Mouse (Mus musculus): ENCODE measurements around the gene Omp. TPM values are rescaled to one million over a fixed set of nuclear protein-coding genes. Genes with fewer than 3 reads are reported as not detected.

Gene Omp
- polyA plus RNA-seq, 1 experiment = 0.42 TPM

DNA sequence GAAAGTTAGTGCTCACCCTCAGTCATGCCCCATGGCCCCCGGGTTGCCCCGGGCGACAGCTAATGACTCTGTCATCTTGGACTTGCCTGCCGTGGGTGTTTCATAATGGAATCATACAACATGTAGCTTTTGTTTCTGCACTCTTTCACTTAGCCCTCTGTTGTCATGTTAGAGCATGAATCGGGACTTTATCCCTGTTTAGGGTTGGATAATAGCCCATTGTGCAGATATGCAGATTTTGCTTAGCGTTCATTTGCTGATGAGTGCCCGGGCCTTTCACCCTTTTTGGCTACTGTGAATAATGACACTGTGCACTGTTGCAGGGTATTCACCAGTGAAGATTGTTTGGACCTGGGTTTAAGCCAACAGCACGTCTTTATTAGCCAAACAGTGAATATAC lies 41.3 kb upstream of the Omp start:
- H3K4me1 ChIP-seq (ENCODE audit: control insufficient read depth) = peaks cover 12% of the 10 kb centered on the region
- no peak overlapping the region for H3K4me3 ChIP-seq (replicated peaks)
- TF ChIP-seq GATA1 (IDR thresholded peaks at IDR 0.05; ENCODE audit: low read length) (no peak), TAL1 (IDR thresholded peaks at IDR 0.05; ENCODE audit: low read length) (no peak)
- H3K27me3 ChIP-seq (ENCODE audit: control insufficient read depth) = peaks cover 2% of the 10 kb centered on the region
- H3K9me3 ChIP-seq (ENCODE audit: control insufficient read depth, low read length) = no peaks in the 10 kb centered on the region
- no peaks in the 10 kb centered on the region; the same call in none of the 2 replicates for H3K36me3 ChIP-seq (ENCODE audit: control insufficient read depth)

DNA sequence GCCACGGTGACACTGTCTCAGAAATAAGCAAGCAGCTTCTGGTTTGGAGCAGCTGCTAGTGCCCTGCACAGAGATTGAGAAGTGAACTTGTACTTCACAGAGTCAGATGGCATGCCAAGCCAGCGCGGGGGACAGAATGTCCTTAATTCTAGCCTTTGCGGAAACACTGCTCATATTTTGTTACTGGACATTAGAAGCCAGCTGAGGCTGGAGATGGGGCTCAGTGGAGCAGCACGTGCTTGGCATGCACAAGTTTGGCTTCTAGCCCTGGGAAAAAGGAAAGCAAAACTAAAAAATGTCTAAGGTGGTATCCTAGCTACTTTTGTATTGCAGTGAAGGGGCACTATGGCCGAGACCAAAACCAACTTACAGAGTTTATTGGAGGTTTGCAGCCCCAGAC lies 40.0 kb upstream of the Omp start:
- Histone ChIP-seq H3K4me1 (ENCODE audit: control insufficient read depth) (peaks cover 11% of the 10 kb centered on the region), H3K27me3 (ENCODE audit: control insufficient read depth) (no peaks in the 10 kb centered on the region; the same call in 1 of the 2 replicates), H3K4me3 (replicated peaks) (no peak overlapping the region), H3K36me3 (ENCODE audit: control insufficient read depth) (no peaks in the 10 kb centered on the region; the same call in none of the 2 replicates), H3K9me3 (ENCODE audit: control insufficient read depth, low read length) (no peaks in the 10 kb centered on the region)
- TF ChIP-seq TAL1 (IDR thresholded peaks at IDR 0.05; ENCODE audit: low read length) (no peak), GATA1 (IDR thresholded peaks at IDR 0.05; ENCODE audit: low read length) (no peak)

DNA sequence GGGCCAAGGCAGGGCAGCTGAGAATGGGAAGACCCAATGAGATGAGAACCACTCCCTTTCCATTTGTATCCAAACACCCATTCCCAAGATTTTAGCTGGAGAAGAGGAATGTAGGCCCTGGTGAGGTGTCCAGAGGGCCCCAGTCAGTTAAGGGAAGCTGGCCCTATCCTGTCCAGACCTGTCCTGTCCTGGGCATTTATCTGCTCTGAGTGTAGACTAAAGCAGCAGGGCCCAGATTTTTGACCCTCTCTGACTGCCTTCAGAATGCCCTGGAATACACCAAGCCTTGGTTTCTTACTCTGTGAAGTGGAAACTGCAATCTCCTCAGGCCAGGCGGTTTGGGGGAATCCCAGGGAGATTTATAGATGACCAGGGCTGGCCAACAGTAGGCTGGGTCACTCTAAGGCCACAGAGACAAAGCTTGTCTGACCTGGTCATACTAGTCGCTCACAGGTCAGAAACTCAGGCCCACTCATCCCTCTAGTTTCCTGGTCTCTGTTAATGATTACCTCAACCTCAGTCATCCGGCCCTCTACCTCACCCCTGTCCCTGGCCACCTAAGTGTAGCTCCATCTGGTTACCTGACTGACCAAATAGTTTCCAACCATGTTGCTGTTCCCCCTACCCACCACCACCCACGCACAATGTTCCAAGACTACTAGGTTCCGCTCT lies 33.4 kb upstream of the Omp start:
- H3K4me1 ChIP-seq (ENCODE audit: control insufficient read depth) = peaks cover 61% of the 10 kb centered on the region
- no peaks in the 10 kb centered on the region for H3K27me3 ChIP-seq (ENCODE audit: control insufficient read depth)
- TF ChIP-seq GATA1 (IDR thresholded peaks at IDR 0.05; ENCODE audit: low read length) = no peak
- TF ChIP-seq TAL1 (IDR thresholded peaks at IDR 0.05; ENCODE audit: low read length) = no peak

DNA sequence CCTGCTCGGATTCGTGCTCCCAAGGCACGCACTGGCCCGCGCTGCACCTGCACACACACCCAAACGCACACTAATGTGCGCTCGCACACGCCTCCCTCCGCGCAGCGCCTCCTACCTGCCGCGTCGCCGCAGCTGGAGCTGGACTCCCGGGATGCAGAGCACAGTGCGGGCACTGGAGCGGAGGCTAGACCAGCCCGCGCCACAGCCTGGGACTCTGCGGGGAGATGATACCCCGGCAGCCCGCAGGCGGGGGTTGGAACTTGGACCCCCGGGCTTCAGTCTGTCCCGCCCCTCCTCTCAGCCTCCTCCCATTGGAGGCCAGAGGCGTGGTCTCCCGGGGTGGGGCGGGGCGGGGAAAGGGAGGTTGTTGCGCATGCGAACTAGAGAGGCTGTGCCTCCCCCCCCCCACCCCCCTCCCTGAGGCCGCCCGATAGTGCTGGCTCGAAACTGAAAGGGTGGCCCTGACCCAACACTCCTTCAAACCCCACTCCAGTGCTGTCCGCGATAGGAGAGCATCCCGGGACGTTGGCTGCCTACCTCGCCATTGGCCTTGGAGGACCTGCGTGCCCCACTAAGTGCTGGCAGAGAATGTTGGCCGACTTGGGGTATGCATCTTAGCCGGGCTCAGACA lies 32.7 kb upstream of the Omp start, which contains the start of gene Capn5:
Gene Capn5, minus strand, starts transcription at position 346 of the 631 bp plus-strand sequence.
- TF ChIP-seq GATA1 (IDR thresholded peaks at IDR 0.05; ENCODE audit: low read length) (no peak), TAL1 (IDR thresholded peaks at IDR 0.05; ENCODE audit: low read length) (no peak)
- no peaks in the 10 kb centered on the region for H3K9me3 ChIP-seq (ENCODE audit: control insufficient read depth, low read length)
- H3K36me3 ChIP-seq (ENCODE audit: control insufficient read depth) = peaks cover 31% of the 10 kb centered on the region
- H3K27me3 ChIP-seq (ENCODE audit: control insufficient read depth) = no peaks in the 10 kb centered on the region
- H3K4me1 ChIP-seq (ENCODE audit: control insufficient read depth) = peaks cover 68% of the 10 kb centered on the region
- peak within 1 kb of the TSS; percentile 85 for H3K4me3 ChIP-seq (replicated peaks)

More for the DNA sequence above, 33.4 kb upstream of the Omp start:
- no peaks in the 10 kb centered on the region for H3K9me3 ChIP-seq (ENCODE audit: control insufficient read depth, low read length)
- H3K36me3 ChIP-seq (ENCODE audit: control insufficient read depth) = peaks cover 25% of the 10 kb centered on the region
- peak overlapping the region; percentile 85 for H3K4me3 ChIP-seq (replicated peaks)

DNA sequence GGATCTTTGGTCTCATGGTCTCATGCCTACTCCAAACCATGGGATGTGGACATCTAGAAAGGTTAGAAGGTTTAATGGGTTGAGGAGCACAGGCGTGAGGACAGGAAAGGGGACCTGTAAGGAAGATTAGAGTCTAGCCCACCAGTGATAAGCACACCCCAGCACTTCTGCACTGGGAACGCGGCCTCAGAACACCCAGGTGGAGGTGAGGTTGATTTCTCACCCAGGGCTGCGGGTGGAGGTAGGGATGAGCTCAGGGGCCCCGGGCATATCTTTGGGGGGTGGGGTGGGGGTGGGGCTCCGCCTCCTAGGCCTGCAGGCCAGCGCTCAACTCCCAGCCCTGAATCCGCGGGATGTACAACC lies 32.2 kb upstream of the Omp start:
- peaks cover 36% of the 10 kb centered on the region for H3K36me3 ChIP-seq (ENCODE audit: control insufficient read depth)
- no peaks in the 10 kb centered on the region for H3K27me3 ChIP-seq (ENCODE audit: control insufficient read depth)

DNA sequence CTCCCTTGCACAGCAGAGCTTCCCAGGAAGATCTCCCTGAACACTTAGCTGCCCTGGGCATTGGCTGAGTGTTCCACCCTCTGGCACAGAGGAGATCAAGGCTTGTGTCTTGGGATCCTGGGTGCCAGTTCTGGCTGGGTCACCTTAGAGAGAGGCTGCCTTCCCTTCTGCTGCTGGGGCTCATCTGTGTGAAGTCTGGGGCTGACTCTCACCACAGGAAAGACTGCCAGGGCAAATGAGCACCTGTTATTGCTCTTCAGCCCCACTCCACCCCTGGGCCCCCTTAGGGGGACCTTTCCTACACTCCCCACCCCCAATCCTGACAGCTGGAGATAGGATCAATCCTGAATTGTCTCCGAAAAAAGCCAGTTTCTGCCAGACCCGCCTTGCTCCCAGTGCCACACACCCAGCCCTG lies 31.8 kb upstream of the Omp start:
- TF ChIP-seq TAL1 (IDR thresholded peaks at IDR 0.05; ENCODE audit: low read length) (no peak), GATA1 (IDR thresholded peaks at IDR 0.05; ENCODE audit: low read length) (no peak)
- no peaks in the 10 kb centered on the region for H3K27me3 ChIP-seq (ENCODE audit: control insufficient read depth)
- H3K4me3 ChIP-seq (replicated peaks) = peak overlapping the region; percentile 85
- H3K4me1 ChIP-seq (ENCODE audit: control insufficient read depth) = peaks cover 77% of the 10 kb centered on the region
- peaks cover 41% of the 10 kb centered on the region for H3K36me3 ChIP-seq (ENCODE audit: control insufficient read depth)
- H3K9me3 ChIP-seq (ENCODE audit: control insufficient read depth, low read length) = no peaks in the 10 kb centered on the region

More for the DNA sequence above, 32.2 kb upstream of the Omp start:
- peaks cover 73% of the 10 kb centered on the region for H3K4me1 ChIP-seq (ENCODE audit: control insufficient read depth)
- H3K4me3 ChIP-seq (replicated peaks) = peak overlapping the region; percentile 85
- TF ChIP-seq GATA1 (IDR thresholded peaks at IDR 0.05; ENCODE audit: low read length) (no peak), TAL1 (IDR thresholded peaks at IDR 0.05; ENCODE audit: low read length) (no peak)
- no peaks in the 10 kb centered on the region for H3K9me3 ChIP-seq (ENCODE audit: control insufficient read depth, low read length)

DNA sequence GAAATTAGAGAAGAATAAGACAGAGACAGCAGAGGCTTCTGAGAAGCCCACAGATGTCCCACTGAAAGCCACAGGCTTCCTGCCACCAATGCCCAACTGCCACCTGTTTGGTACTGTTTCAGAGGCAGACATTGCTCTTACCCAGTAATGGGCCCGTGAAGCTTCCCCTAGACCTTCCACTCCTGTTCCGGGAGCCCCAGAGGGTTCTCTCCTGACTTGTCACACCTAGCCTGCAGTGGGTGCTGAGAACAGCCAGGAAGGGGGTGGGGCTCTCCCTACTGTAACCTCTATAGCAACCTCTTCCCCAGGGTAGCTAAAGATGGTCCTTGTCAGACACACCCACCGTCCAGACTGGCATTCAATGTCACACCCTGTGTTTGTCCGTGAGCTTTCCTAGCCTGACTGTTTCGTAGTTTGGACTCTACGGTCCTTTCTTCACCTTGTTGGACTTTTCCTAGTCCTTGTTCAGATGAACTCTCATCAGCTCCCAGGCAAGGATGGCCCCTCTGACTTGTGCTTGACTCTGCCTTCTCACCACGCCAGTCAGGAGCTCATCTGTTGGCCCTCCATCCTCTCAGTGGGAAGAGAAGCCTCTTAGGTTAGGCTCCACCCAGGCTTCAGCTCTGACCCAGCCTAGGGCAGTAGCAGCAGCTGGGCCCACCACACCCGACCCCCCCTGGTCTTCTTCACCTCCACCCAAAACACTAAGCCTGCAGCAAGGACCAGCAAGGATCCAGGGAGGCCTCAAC lies 31.2 kb upstream of the Omp start:
- Histone ChIP-seq H3K4me1 (ENCODE audit: control insufficient read depth) (peaks cover 83% of the 10 kb centered on the region), H3K36me3 (ENCODE audit: control insufficient read depth) (peaks cover 47% of the 10 kb centered on the region), H3K27me3 (ENCODE audit: control insufficient read depth) (no peaks in the 10 kb centered on the region), H3K9me3 (ENCODE audit: control insufficient read depth, low read length) (no peaks in the 10 kb centered on the region), H3K4me3 (replicated peaks) (peak overlapping the region; percentile 85)
- TF ChIP-seq GATA1 (IDR thresholded peaks at IDR 0.05; ENCODE audit: low read length) = no peak
- no peak for TF ChIP-seq TAL1 (IDR thresholded peaks at IDR 0.05; ENCODE audit: low read length)

DNA sequence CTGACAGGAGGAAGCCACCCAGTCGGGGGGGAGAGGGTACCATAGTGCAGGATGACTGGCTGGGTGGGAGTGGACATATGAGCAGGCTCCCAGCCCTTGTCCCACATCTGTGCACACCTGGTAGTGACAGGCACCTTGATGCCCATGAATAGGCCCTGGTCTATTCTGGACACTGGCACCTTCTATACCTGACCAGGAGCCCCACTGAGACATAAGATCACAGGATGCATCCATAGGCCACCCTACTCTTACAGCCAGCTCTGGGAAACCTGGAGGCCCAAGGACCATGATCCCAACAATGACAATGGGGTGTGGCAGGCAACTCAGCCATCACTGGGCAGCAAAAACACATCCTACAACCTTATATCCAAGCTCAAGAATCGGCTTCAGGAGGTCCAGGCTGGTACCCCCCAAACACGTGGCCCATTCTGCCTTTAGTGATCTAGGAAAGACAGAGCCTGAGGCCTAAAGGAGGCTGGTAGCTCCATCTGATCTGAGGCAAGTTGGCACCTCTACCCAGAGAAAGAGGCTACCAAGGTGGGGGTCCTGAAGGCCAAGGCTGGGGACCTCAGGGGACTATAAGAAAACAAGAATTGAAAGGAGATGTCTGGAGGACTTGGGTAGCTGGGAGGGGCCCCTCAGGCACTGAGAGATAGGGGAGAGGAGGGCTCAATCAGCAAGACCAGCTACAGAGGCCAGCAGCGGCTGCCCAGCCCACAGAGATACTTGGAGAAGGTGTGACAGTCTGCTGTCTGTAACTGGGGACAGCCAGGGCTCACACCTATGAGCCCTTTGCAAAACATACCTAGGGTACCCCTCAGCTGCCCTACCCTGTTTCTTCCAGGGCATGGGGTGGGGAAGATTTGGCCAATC lies 29.8 kb upstream of the Omp start:
- H3K27me3 ChIP-seq (ENCODE audit: control insufficient read depth) = no peaks in the 10 kb centered on the region
- peak overlapping the region; percentile 85 for H3K4me3 ChIP-seq (replicated peaks)
- peaks cover 97% of the 10 kb centered on the region for H3K4me1 ChIP-seq (ENCODE audit: control insufficient read depth)
- TF ChIP-seq TAL1 (IDR thresholded peaks at IDR 0.05; ENCODE audit: low read length) = peak; percentile 78
- TF ChIP-seq GATA1 (IDR thresholded peaks at IDR 0.05; ENCODE audit: low read length) = peak; percentile 55; the same call in 1 of the 2 replicates
- no peaks in the 10 kb centered on the region for H3K9me3 ChIP-seq (ENCODE audit: control insufficient read depth, low read length)
- H3K36me3 ChIP-seq (ENCODE audit: control insufficient read depth) = peaks cover 59% of the 10 kb centered on the region
